20 mouse cellular contexts compared by ENCODE assay signal in genomic region chr12:10620541-10620940, GRCm38 (mm10).
"Had no signal": no experiment of that assay in that cellular context is flagged by ENCODE, and none has a peak within 500 bp of the region (broad histone marks: within the 10 kb centered on the region; RNA-seq: fewer than 3 reads in every experiment).

No protein-coding gene starts in this region.

- H3K4me3 ChIP-seq: midbrain, embryonic 10.5 days; midbrain, embryonic 12.5 days; myocyte; neural tube, embryonic 13.5 days; neural tube, embryonic 15.5 days; stomach, embryonic 15.5 days had no signal

- H3K4me1 ChIP-seq: midbrain, embryonic 10.5 days; midbrain, embryonic 12.5 days; neural tube, embryonic 13.5 days; neural tube, embryonic 15.5 days; stomach, embryonic 15.5 days had no signal

- H3K27me3 ChIP-seq: midbrain, embryonic 12.5 days; neural tube, embryonic 13.5 days; neural tube, embryonic 15.5 days; stomach, embryonic 15.5 days had no signal

- H3K36me3 ChIP-seq: midbrain, embryonic 10.5 days; midbrain, embryonic 12.5 days; neural tube, embryonic 13.5 days; neural tube, embryonic 15.5 days; stomach, embryonic 15.5 days had no signal

- H3K9ac ChIP-seq: lung, embryonic 14.5 days; midbrain, embryonic 12.5 days; neural tube, embryonic 13.5 days; neural tube, embryonic 15.5 days; stomach, embryonic 15.5 days had no signal

- H3K4me2 ChIP-seq: lung, embryonic 14.5 days; midbrain, embryonic 12.5 days; neural tube, embryonic 13.5 days; neural tube, embryonic 15.5 days; stomach, embryonic 15.5 days had no signal

- DNase-seq: lung, adult 18-20 months; lung, embryonic 14.5 days; lung, postnatal 10 days; lung, postnatal 4 days; midbrain, embryonic 14.5 days; retina, postnatal 1 day; right cerebral cortex, adult 18-20 months; right cerebral cortex, postnatal 25 days; right cerebral cortex, postnatal 4 days; spleen, adult 18-20 months; thymus, adult 18-20 months; thymus, postnatal 14 days; thymus, postnatal 36 days had no signal

- H3K9me3 ChIP-seq: midbrain, embryonic 10.5 days; midbrain, embryonic 12.5 days; neural tube, embryonic 13.5 days; neural tube, embryonic 15.5 days; stomach, embryonic 15.5 days had no signal

- H3K27ac ChIP-seq: midbrain, embryonic 10.5 days; midbrain, embryonic 12.5 days; neural tube, embryonic 13.5 days; neural tube, embryonic 15.5 days; stomach, embryonic 15.5 days had no signal

- ATAC-seq: midbrain, embryonic 16.5 days had no signal
